Mouse (Mus musculus) MEL-GATA-1-ER (cell line): ENCODE results near the gene Zfp90.
A peak's percentile ranks its signal among the peaks of the same experiment; 100 is the strongest.
"Not testable (repeated sequence)": the region's sequence is repeated elsewhere in the genome, so short reads cannot be mapped to it uniquely, and the experiment has no call there.

Experiments used
- DNase-seq: peaks from one replicate; pipeline ENCODE4 v3.0.0-alpha.2; 2012; ENCODE audit warnings: low read depth; ENCODE audit errors: extremely low read depth

Gene Zfp90

GRCm38 (mm10) chr8:106415182-106415971 lies at the start of gene Zfp90:
Gene Zfp90, plus strand, starts transcription at chr8:106415327.
- DNase-seq = peak; percentile 83

GRCm38 (mm10) chr8:106368501-106368900 lies 46.6 kb upstream of the Zfp90 start:
- DNase-seq = no peak

GRCm38 (mm10) chr8:106369069-106369468 lies 46.1 kb upstream of the Zfp90 start:
- DNase-seq = no peak

- DNase-seq = no peak
These were observed 39.2 kb upstream of the Zfp90 start for GRCm38 (mm10) chr8:106375957-106376356.

- DNase-seq = no peak
These were observed 38.3 kb upstream of the Zfp90 start for GRCm38 (mm10) chr8:106376862-106377261.

- DNase-seq = no peak
These were observed 36.6 kb upstream of the Zfp90 start for GRCm38 (mm10) chr8:106378501-106379048.

GRCm38 (mm10) chr8:106379357-106379756 lies 35.8 kb upstream of the Zfp90 start:
- no peak for DNase-seq

- DNase-seq = no peak
These were observed 34.1 kb upstream of the Zfp90 start for GRCm38 (mm10) chr8:106381026-106381425.

GRCm38 (mm10) chr8:106387801-106388415 lies 27.2 kb upstream of the Zfp90 start:
- DNase-seq = no peak

GRCm38 (mm10) chr8:106394493-106394892 lies 20.6 kb upstream of the Zfp90 start:
- no peak for DNase-seq

- no peak for DNase-seq
These were observed 15.4 kb upstream of the Zfp90 start for GRCm38 (mm10) chr8:106399694-106400093.

- no peak for DNase-seq
These were observed 14.9 kb upstream of the Zfp90 start for GRCm38 (mm10) chr8:106400181-106400580.

- peak; percentile 22 for DNase-seq
These were observed 11.7 kb upstream of the Zfp90 start for GRCm38 (mm10) chr8:106403246-106403933.

- DNase-seq = no peak
These were observed 10.3 kb upstream of the Zfp90 start for GRCm38 (mm10) chr8:106404825-106405224.

- DNase-seq = no peak
These were observed 9.3 kb upstream of the Zfp90 start for GRCm38 (mm10) chr8:106405810-106406209.

GRCm38 (mm10) chr8:106410055-106410454 lies 5.1 kb upstream of the Zfp90 start:
- peak; percentile 28 for DNase-seq

- DNase-seq = no peak
These were observed 4.6 kb upstream of the Zfp90 start for GRCm38 (mm10) chr8:106410564-106410963.

GRCm38 (mm10) chr8:106411783-106412451 lies 3.2 kb upstream of the Zfp90 start:
- peak; percentile 53 for DNase-seq

GRCm38 (mm10) chr8:106417692-106418091 lies 2.6 kb downstream of the Zfp90 start:
- DNase-seq = no peak

- DNase-seq = no peak
These were observed 16.0 kb downstream of the Zfp90 start for GRCm38 (mm10) chr8:106431088-106431487.

- DNase-seq = not testable (repeated sequence)
These were observed 16.8 kb downstream of the Zfp90 start for GRCm38 (mm10) chr8:106431952-106432351.
